Comparison of ENCODE assay signal across 8 mouse cellular contexts in the genomic region with DNA sequence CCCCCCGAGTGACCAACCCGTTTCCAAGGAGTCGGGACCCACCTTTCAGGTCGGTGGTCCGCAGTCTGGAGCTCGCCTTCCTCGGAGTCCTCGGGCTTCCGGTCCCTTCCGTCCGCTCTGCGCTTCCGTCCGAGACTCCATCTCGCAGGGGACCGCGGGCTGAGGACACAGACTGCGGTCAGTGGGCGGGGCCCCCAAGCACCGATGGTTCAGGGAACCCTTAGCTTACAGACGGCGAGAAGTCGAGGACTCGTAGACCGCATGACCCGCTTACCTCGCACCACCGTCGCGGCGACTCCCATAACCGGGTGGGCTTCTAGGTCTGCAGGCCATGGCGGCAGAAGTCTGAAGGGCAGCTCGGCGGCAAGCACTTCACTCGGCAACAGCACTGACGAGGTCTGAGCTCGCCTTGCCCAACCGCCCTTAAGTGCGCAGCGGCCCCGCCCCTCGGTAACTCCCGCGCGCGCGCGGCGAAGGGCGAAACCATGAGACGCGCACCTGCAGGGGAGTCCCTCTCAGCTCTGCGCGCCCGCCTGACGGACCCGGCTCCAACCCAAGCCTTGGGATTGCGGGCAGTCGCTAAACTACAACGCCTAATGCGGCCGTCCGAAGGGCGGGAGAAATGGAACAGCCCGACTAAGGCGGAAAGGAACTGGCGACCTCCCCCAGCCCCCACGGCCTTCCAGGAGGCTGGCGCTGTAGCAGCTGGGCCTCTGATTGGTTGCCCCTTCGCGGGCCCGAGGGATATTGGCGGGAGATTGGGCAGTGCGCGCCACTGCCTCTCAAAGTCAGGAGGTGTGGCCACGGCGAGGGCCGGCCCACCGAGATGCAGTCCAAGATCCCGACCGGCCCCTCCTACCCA. TPM values are rescaled to one million over a fixed set of nuclear protein-coding genes. Genes with fewer than 3 reads are reported as not detected.
A peak's percentile ranks its signal among the peaks of the same experiment; 100 is the strongest.
DNase-seq lines count a peak whose midpoint lies in the region; ATAC-seq and TF ChIP-seq lines count a peak whose summit lies in the region.

A gene (minus strand): TSS at position 654 of the 862 bp plus-strand sequence.

- no peaks in the 10 kb centered on the region for H3K9me3 ChIP-seq in heart, embryonic 11.5 days (replicated peaks; ENCODE audit: control insufficient read depth, low read length)
- H3K9me3 ChIP-seq in kidney, embryonic 16.5 days (ENCODE audit: low read length), result no peaks in the 10 kb centered on the region

- peaks cover 8% of the 10 kb centered on the region; the same call in 1 of the 2 replicates for H3K79me2 ChIP-seq in liver, adult 2 months (ENCODE audit: control insufficient read depth, insufficient read depth, low read length)
- peaks cover 63% of the 10 kb centered on the region for H3K79me2 ChIP-seq in myocyte (ENCODE audit: control insufficient read depth, insufficient read depth)

- WGBS in heart, embryonic 11.5 days (ENCODE audit: insufficient replicate concordance), result under 1% methylated on average over 82 of the region's 82 CpGs
- under 1% methylated on average over 82 of the region's 82 CpGs for WGBS in kidney, embryonic 16.5 days
- WGBS in liver, adult 2 months, result under 1% methylated on average over 82 of the region's 82 CpGs

- peak; percentile 98 for TF ChIP-seq POLR2A in liver, adult 2 months (IDR thresholded peaks at IDR 0.05; ENCODE audit: extremely low read depth, insufficient read depth, low read length)
- peak; percentile 99 for TF ChIP-seq POLR2A in myocyte (IDR thresholded peaks at IDR 0.05; ENCODE audit: insufficient read length, low read depth)

- H3ac ChIP-seq in myocyte (ENCODE audit: control insufficient read depth, insufficient read length), result peak within 1 kb of the TSS; percentile 63

- H3K4me3 ChIP-seq in heart, embryonic 11.5 days (ENCODE audit: low read depth, low read length), result peak within 1 kb of the TSS; percentile 85
- peak within 1 kb of the TSS; percentile 82 for H3K4me3 ChIP-seq in kidney, embryonic 16.5 days (ENCODE audit: low read length)
- H3K4me3 ChIP-seq in liver, adult 2 months (ENCODE audit: insufficient read depth, low read depth, low read length), result peak within 1 kb of the TSS; percentile 88
- H3K4me3 ChIP-seq in myocyte, result peak within 1 kb of the TSS; percentile 97

- TF ChIP-seq CTCF in liver, adult 2 months (IDR thresholded peaks at IDR 0.05; ENCODE audit: low read depth, low read length), result no peak

- peak within 1 kb of the TSS; percentile 90 for H3K4me2 ChIP-seq in heart, embryonic 11.5 days
- peak within 1 kb of the TSS; percentile 86 for H3K4me2 ChIP-seq in kidney, embryonic 16.5 days (replicated peaks; ENCODE audit: low read depth, low read length)
- peak within 1 kb of the TSS; percentile 93 for H3K4me2 ChIP-seq in myocyte (ENCODE audit: low read depth)

- H3K27me3 ChIP-seq in heart, embryonic 11.5 days (ENCODE audit: control insufficient read depth, insufficient read depth, low read length), result no peaks in the 10 kb centered on the region
- H3K27me3 ChIP-seq in kidney, embryonic 16.5 days (ENCODE audit: insufficient read depth, low read length), result no peaks in the 10 kb centered on the region
- H3K27me3 ChIP-seq in liver, adult 2 months (ENCODE audit: control insufficient read depth, insufficient read depth, low read length), result no peaks in the 10 kb centered on the region
- H3K27me3 ChIP-seq in myocyte (ENCODE audit: control insufficient read depth, insufficient read depth, insufficient read length), result no peaks in the 10 kb centered on the region
- no peaks in the 10 kb centered on the region; the same call in 1 of the 2 replicates for H3K27me3 ChIP-seq in splenic B cell, adult 2 months (ENCODE audit: control insufficient read depth, insufficient read depth, low read length, poor library complexity, severe bottlenecking)

- peak; percentile 95 to 97 for DNase-seq in B cell, adult 2 months
- DNase-seq in brain, adult 2 months (ENCODE audit: low read depth, low spot score), result peak; percentile 98
- DNase-seq in liver, adult 2 months (ENCODE audit: extremely low read depth, low read depth, low spot score), result peak; percentile 88
- peak; percentile 96 for DNase-seq in splenic B cell, adult 2 months (ENCODE audit: low read depth, low spot score)

- H3K36me3 ChIP-seq in heart, embryonic 11.5 days (ENCODE audit: control insufficient read depth, insufficient read depth, low read length), result peaks cover 16% of the 10 kb centered on the region
- peaks cover 36% of the 10 kb centered on the region for H3K36me3 ChIP-seq in kidney, embryonic 16.5 days (ENCODE audit: insufficient read depth, low read length)
- peaks cover 19% of the 10 kb centered on the region for H3K36me3 ChIP-seq in liver, adult 2 months (ENCODE audit: control insufficient read depth, insufficient read depth, low read length)
- peaks cover 8% of the 10 kb centered on the region for H3K36me3 ChIP-seq in myocyte (ENCODE audit: control insufficient read depth, insufficient read depth)
- peaks cover 10% of the 10 kb centered on the region for H3K36me3 ChIP-seq in splenic B cell, adult 2 months (ENCODE audit: control insufficient read depth, insufficient read depth, low read length, poor library complexity, severe bottlenecking)

- peak; percentile 84 for ATAC-seq in erythroblast, adult 5-6 weeks (replicated peaks; ENCODE audit: low FRiP score, poor library complexity, severe bottlenecking)
- ATAC-seq in heart, embryonic 11.5 days (replicated peaks; ENCODE audit: insufficient number of reproducible peaks, low FRiP score, low TSS enrichment), result peak; percentile 96
- ATAC-seq in kidney, embryonic 16.5 days (ENCODE audit: low FRiP score, low TSS enrichment), result peak; percentile 97

- H3K4me1 ChIP-seq in heart, embryonic 11.5 days (ENCODE audit: control insufficient read depth, insufficient read depth, low read length), result peaks cover 23% of the 10 kb centered on the region
- peaks cover 43% of the 10 kb centered on the region for H3K4me1 ChIP-seq in kidney, embryonic 16.5 days (ENCODE audit: insufficient read depth, low read length)
- peaks cover 6% of the 10 kb centered on the region for H3K4me1 ChIP-seq in liver, adult 2 months (ENCODE audit: control insufficient read depth, insufficient read depth, low read length)

- H3K27ac ChIP-seq in heart, embryonic 11.5 days (ENCODE audit: low read depth, low read length), result peak within 1 kb of the TSS; percentile 97
- peak within 1 kb of the TSS; percentile 96 for H3K27ac ChIP-seq in kidney, embryonic 16.5 days (ENCODE audit: low read length)
- peak within 1 kb of the TSS; percentile 95 for H3K27ac ChIP-seq in liver, adult 2 months (replicated peaks; ENCODE audit: insufficient read depth, low read depth, low read length)

- peak within 1 kb of the TSS; percentile 90 for H3K9ac ChIP-seq in heart, embryonic 11.5 days (ENCODE audit: low read depth, low read length)
- peak within 1 kb of the TSS; percentile 85 for H3K9ac ChIP-seq in kidney, embryonic 16.5 days (replicated peaks; ENCODE audit: low read length)
- H3K9ac ChIP-seq in liver, adult 2 months (ENCODE audit: low read depth, low read length), result peak within 1 kb of the TSS; percentile 86

TF ChIP-seq in myocyte, 11 proteins besides CTCF, POLR2A, EP300 and RAD21:
- TF ChIP-seq MAX (IDR thresholded peaks at IDR 0.05; ENCODE audit: low read depth) (no peak), TCF12 (IDR thresholded peaks at IDR 0.05; ENCODE audit: insufficient read depth, poor library complexity, severe bottlenecking) (no peak), CEBPB (IDR thresholded peaks at IDR 0.05; ENCODE audit: insufficient read depth, poor library complexity, severe bottlenecking) (no peak), USF1 (IDR thresholded peaks at IDR 0.05; ENCODE audit: low read depth) (no peak), MYOG (IDR thresholded peaks at IDR 0.05; ENCODE audit: control insufficient read depth in 1 of 3, insufficient read depth in 1 of 3, insufficient read length in 2 of 3, low read depth in 2 of 3) (peak in 1 of 3 experiments; percentile 1), TCF3 (IDR thresholded peaks at IDR 0.05; ENCODE audit: insufficient read length, low read depth) (no peak), MYOD1 (IDR thresholded peaks at IDR 0.05; ENCODE audit: control insufficient read depth in 1 of 3, insufficient read length in 2 of 3, low read depth in 2 of 3) (peak in 2 of 3 experiments; percentile 1 to 13), POLR2AphosphoS2 (IDR thresholded peaks at IDR 0.05; ENCODE audit: insufficient read length, low read depth) (peak; percentile 98), E2F4 (IDR thresholded peaks at IDR 0.05; ENCODE audit: insufficient read depth) (peak; percentile 82), REST (IDR thresholded peaks at IDR 0.05; ENCODE audit: insufficient read depth, insufficient read length) (no peak), SRF (IDR thresholded peaks at IDR 0.05; ENCODE audit: control insufficient read depth, insufficient read length, low read depth) (peak; percentile 59)

RNA-seq across cellular contexts. Expression of the gene that starts here (rescaled TPM):
- 123 and 133 TPM in 2 replicates for total RNA-seq in erythroblast, adult 5-6 weeks (2015; ENCODE audit: low replicate concordance)
- total RNA-seq in erythroblast, adult 5-6 weeks (2017; ENCODE audit: low replicate concordance), result 192 and 271 TPM in 2 replicates
- polyA plus RNA-seq in heart, embryonic 11.5 days (2014; fragmentation: Nextera tagmentation; extraction: Ambion mirVana), result 162 and 166 TPM in 2 replicates
- 227 and 228 TPM in 2 replicates for polyA plus RNA-seq in kidney, embryonic 16.5 days (2015; fragmentation: Nextera tagmentation; extraction: Ambion mirVana)
- total RNA-seq in liver, adult 2 months (2014; rRNA removed), result 20.7 TPM in 2 replicates
- polyA plus RNA-seq in liver, adult 2 months (2012; rRNA removed), result 5.6 and 6.3 TPM in 2 replicates
- polyA plus RNA-seq in myocyte (2012; fragmentation: generic; extraction: Trizol), result 13.1 TPM

Comparison
In these comparisons a context has a peak if more than half of its experiments do, and no peak if none do; other contexts are left out.
1. Peak in every context shown above with its lines: DNase-seq, ATAC-seq, H3K4me3 ChIP-seq and H3K27ac ChIP-seq.
2. RNA of the gene that starts here (polyA plus RNA-seq): 227 to 228 TPM in kidney, embryonic 16.5 days and 162 to 166 TPM in heart, embryonic 11.5 days; 13.1 TPM in myocyte (single experiment) and 5.6 to 6.3 TPM in liver, adult 2 months; every median in the first group is over 10 times any median in the second.